Mouse (Mus musculus) forebrain, embryonic 13.5 days (tissue): ENCODE data around the gene Cadm1. TPM values are rescaled to one million over a fixed set of nuclear protein-coding genes. Genes with fewer than 3 reads are reported as not detected.

Experiments
- ATAC-seq: fragments of 200-750 bp; cut with Nextera tagmentation; 2 replicates; pipeline ENCODE4 v1.8.0; 2017
- H3K27ac ChIP-seq: fragments of 300-500 bp; sonication (generic); 2 replicates; pipeline ENCODE4 v1.5.1; 2015; ENCODE audit warnings: inconsistent platforms, mild to moderate bottlenecking, moderate library complexity
- H3K27me3 ChIP-seq: fragments of 300-500 bp; sonication (generic); 2 replicates; pipeline ENCODE4 v1.6.1; 2015; ENCODE audit warnings: mild to moderate bottlenecking, inconsistent platforms
- H3K36me3 ChIP-seq: fragments of 300-500 bp; sonication (generic); 2 replicates; pipeline ENCODE4 v1.6.1; 2015; ENCODE audit warnings: mild to moderate bottlenecking, inconsistent platforms; ENCODE audit not compliant: poor library complexity, severe bottlenecking
- H3K4me1 ChIP-seq: fragments of 300-500 bp; sonication (generic); 2 replicates; pipeline ENCODE4 v1.6.1; 2015; ENCODE audit warnings: inconsistent platforms
- H3K4me2 ChIP-seq: fragments of 300-500 bp; sonication (generic); 2 replicates; pipeline ENCODE4 v1.6.1; 2015; ENCODE audit warnings: inconsistent platforms, mild to moderate bottlenecking, moderate library complexity
- H3K4me3 ChIP-seq: fragments of 300-500 bp; sonication (generic); 2 replicates; pipeline ENCODE4 v1.5.1; 2015; ENCODE audit warnings: mild to moderate bottlenecking, inconsistent platforms
- H3K9ac ChIP-seq: fragments of 300-500 bp; sonication (generic); 2 replicates; pipeline ENCODE4 v1.6.1; 2015; ENCODE audit warnings: mild to moderate bottlenecking, inconsistent platforms
- H3K9me3 ChIP-seq: fragments of 300-500 bp; sonication (generic); replicated peaks from 2 replicates; pipeline ENCODE4 v1.6.1; 2016; ENCODE audit warnings: inconsistent platforms
- WGBS: fragments of 180-500 bp; shearing (Covaris S2); methylation state at CpG from one replicate; pipeline ENCODE4 v1.1.7; 2015; 5-methylcytosine and 5-hydroxymethylcytosine counted together
- polyA plus RNA-seq: library from polyadenylated mRNA; unstranded; fragments of >200 nt; fragmentation: Nextera tagmentation; extraction: Ambion mirVana; gene quantifications from 2 replicates; pipeline ENCODE4 v1.2.1, GENCODE M21; 2015

The Cadm1 gene
- polyA plus RNA-seq, 1 experiment from 2014 or later: 140 TPM

GRCm38 (mm10) chr9:47860994-47861393 is 331.0 kb downstream of the Cadm1 start:
- Histone ChIP-seq H3K4me3 (no peak overlapping the region), H3K4me1 (peaks cover 22% of the 10 kb centered on the region), H3K9me3 (no peaks in the 10 kb centered on the region), H3K36me3 (no peaks in the 10 kb centered on the region), H3K4me2 (no peak overlapping the region), H3K27ac (no peak overlapping the region), H3K27me3 (peaks cover 9% of the 10 kb centered on the region), H3K9ac (no peak overlapping the region)
- ATAC-seq: no peak
- 77% methylated on average over 3 of the region's 3 CpGs for WGBS

DNA sequence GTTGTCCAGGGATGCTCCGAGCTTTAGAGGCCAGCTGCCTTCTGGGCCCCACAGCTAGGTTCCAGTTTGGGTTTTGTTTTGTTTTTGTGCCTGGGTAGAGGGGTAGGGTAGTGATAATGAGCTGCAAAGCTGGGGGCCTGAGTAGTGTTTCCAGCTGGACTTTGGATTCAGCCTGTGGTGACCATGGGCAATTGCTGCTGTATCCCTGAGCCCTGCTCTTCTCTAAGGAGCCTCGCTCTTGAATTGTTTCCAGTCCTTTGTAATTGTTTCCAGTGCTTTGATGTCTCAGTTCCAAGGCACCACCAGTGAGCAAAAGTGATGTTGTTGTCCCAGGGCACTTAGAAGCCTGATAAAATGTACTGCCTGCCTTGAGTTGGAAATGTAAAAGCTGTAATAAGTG is 331.8 kb downstream of the Cadm1 start:
- H3K4me3 ChIP-seq: no peak overlapping the region
- ATAC-seq: no peak
- H3K36me3 ChIP-seq: no peaks in the 10 kb centered on the region
- peaks cover 9% of the 10 kb centered on the region for H3K27me3 ChIP-seq
- H3K9ac ChIP-seq: no peak overlapping the region
- WGBS: 37% methylated on average over 2 of the region's 2 CpGs
- 0 out of 2 replicates have a peak overlapping the region, but pooled peaks have one; percentile 3 for H3K27ac ChIP-seq
- H3K4me1 ChIP-seq: peaks cover 22% of the 10 kb centered on the region
- no peaks in the 10 kb centered on the region for H3K9me3 ChIP-seq
- H3K4me2 ChIP-seq: no peak overlapping the region

GRCm38 (mm10) chr9:47866001-47866400 is 336.0 kb downstream of the Cadm1 start:
- no peak for ATAC-seq
- no peak overlapping the region for H3K4me2 ChIP-seq
- H3K27ac ChIP-seq: no peak overlapping the region
- no peaks in the 10 kb centered on the region; the same call in 1 of the 2 replicates for H3K4me1 ChIP-seq
- 75% methylated on average over 1 of the region's 1 CpGs for WGBS
- peaks cover 19% of the 10 kb centered on the region for H3K27me3 ChIP-seq
- H3K4me3 ChIP-seq: no peak overlapping the region
- H3K9me3 ChIP-seq: no peaks in the 10 kb centered on the region
- no peaks in the 10 kb centered on the region for H3K36me3 ChIP-seq
- no peak overlapping the region for H3K9ac ChIP-seq

DNA sequence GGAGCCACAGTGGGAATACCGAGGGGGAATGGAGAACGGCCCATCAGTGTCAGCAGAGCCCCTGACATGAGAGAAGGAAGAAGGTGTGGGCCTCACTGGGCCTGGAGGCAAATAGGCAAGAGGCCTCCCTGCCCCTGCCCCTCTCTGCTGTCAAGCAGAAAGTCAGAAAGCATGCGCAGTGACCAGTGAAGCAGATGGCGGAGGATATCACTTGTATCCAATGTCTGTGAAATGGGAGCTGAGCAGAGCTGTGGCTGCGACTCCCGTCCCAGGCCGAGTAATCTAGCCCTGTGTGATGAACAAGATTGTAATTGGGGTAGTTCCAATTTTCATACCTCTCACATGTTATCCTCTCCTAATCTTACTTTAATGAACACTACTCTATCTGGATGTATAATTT is 337.5 kb downstream of the Cadm1 start:
- H3K4me2 ChIP-seq: no peak overlapping the region
- H3K27ac ChIP-seq: no peak overlapping the region
- no peak overlapping the region for H3K9ac ChIP-seq
- no peak overlapping the region for H3K4me3 ChIP-seq
- no peaks in the 10 kb centered on the region for H3K36me3 ChIP-seq
- no peak for ATAC-seq
- whole genome bisulfite sequencing: 84% methylated on average over 7 of the region's 7 CpGs
- H3K4me1 ChIP-seq: no peaks in the 10 kb centered on the region
- no peaks in the 10 kb centered on the region for H3K9me3 ChIP-seq
- H3K27me3 ChIP-seq: peaks cover 19% of the 10 kb centered on the region

DNA sequence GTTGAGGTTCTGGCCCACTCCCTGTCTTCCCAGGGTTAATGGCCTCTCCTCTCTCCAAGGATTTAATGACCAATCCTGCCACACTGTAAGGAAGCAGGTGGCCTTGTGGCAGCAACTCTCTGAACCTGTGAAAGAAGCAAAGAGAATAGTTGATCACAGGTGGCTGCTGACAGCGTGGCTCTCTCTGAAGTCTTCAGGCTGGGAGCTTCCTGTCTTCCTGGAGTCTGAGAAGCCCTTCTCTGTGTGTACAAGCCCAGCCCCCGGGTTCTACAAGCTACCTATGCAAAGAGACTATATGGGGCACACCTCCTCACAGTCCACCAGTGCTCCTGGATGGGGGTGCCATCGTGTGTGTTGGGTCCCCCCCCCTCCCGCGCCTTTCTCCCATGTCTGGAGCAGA is 339.7 kb downstream of the Cadm1 start:
- Histone ChIP-seq H3K27ac (no peak overlapping the region), H3K4me2 (no peak overlapping the region), H3K9me3 (no peaks in the 10 kb centered on the region), H3K4me1 (peaks cover 3% of the 10 kb centered on the region; the same call in 1 of the 2 replicates), H3K9ac (no peak overlapping the region), H3K4me3 (no peak overlapping the region), H3K27me3 (peaks cover 14% of the 10 kb centered on the region), H3K36me3 (no peaks in the 10 kb centered on the region)
- 88% methylated on average over 5 of the region's 5 CpGs for WGBS
- ATAC-seq: no peak

DNA sequence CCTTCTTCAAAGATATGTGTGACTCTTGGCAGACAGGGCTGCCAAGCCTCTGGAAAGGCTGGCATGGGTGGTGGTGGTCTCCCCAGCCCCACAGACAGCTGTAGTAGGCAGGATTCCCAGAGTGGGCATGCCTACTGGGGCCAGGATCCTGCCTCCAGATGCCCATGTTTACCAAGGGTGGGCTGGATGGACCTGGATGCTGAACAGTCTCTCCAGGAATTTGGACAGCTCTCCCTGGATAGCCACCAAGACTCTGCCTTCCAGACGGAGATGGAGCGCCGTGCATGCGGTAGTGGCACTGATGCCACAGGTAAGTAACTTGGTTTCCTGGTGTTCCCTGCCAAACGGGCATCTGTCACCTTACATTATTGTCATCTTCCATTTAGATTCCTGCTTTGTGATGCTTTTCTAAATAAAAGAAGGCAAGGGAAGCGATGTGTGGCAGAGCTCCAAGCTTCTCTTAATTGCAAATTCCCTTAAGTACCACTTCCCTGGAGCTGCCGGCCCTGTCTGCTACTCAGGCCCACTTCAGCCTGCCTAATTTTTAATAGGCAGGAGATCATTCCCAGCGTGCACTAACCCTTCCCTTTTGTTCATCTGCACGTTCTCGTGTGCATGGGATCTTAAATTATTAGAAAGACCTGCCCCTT is 346.7 kb downstream of the Cadm1 start:
- Histone ChIP-seq H3K9me3 (no peaks in the 10 kb centered on the region), H3K4me2 (peak overlapping the region; percentile 13; the same call in 1 of the 2 replicates), H3K27me3 (0 out of 2 replicates have a peak, but pooled peaks cover 13% of the 10 kb centered on the region), H3K27ac (peak overlapping the region; percentile 5), H3K4me1 (peaks cover 28% of the 10 kb centered on the region), H3K36me3 (no peaks in the 10 kb centered on the region), H3K9ac (no peak overlapping the region), H3K4me3 (no peak overlapping the region)
- WGBS: 18% methylated on average over 10 of the region's 10 CpGs
- peak; percentile 59; the same call in 1 of the 2 replicates for ATAC-seq

DNA sequence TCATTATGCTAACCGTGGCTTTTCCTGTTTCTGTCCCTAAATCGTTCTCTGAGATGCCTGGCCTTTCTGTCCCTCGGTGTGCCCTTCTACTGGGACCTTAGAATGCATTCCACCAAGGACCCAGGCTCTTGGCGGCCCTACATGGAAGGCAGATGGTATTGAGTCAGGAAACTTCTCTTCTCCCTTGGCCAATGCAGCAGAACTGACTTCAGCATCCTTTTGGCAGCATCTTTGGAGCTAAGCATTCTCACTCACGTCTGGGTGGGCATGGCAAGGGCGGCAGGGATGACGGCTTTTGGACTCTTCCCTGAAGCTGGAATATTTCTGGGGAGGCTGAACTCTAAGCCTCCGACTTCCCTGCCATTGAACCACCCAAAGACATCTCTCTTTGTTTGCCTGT is 350.2 kb downstream of the Cadm1 start:
- Histone ChIP-seq H3K27me3 (peaks cover 26% of the 10 kb centered on the region), H3K36me3 (no peaks in the 10 kb centered on the region), H3K27ac (no peak overlapping the region), H3K4me1 (peaks cover 25% of the 10 kb centered on the region), H3K4me3 (no peak overlapping the region), H3K9ac (no peak overlapping the region), H3K9me3 (no peaks in the 10 kb centered on the region), H3K4me2 (no peak overlapping the region)
- 89% methylated on average over 8 of the region's 8 CpGs for WGBS
- ATAC-seq: no peak

- no peak for ATAC-seq
- H3K9me3 ChIP-seq: no peaks in the 10 kb centered on the region
- H3K4me2 ChIP-seq: no peak overlapping the region
- H3K27me3 ChIP-seq: peaks cover 37% of the 10 kb centered on the region
- H3K4me1 ChIP-seq: peaks cover 10% of the 10 kb centered on the region
- H3K36me3 ChIP-seq: no peaks in the 10 kb centered on the region
- H3K27ac ChIP-seq: no peak overlapping the region
- no peak overlapping the region for H3K9ac ChIP-seq
- 73% methylated on average over 11 of the region's 11 CpGs for WGBS
- H3K4me3 ChIP-seq: no peak overlapping the region
Measured at GRCm38 (mm10) chr9:47882372-47882771, 352.4 kb downstream of the Cadm1 start.

DNA sequence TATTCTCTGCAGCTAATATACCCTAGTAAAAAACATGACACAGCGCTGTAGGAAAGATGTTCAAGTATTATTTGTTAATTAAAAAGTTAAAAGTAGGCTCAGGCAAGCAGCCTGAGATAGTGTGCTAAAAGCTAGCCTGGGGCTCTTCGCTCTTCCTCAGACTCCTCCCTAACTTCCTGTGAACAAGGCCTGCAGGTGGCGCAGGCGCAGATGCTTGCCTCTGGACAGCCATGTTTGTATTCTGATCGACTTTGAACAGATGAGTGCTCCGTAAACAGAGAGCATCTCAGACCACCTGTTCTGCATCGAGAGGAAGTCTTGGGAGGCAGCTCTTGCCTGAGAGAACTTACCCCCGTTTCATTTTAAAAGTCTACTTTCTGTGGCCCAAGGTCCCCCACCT is 361.7 kb downstream of the Cadm1 start:
- no peak overlapping the region for H3K27ac ChIP-seq
- peaks cover 11% of the 10 kb centered on the region; the same call in 1 of the 2 replicates for H3K4me1 ChIP-seq
- H3K4me3 ChIP-seq: no peak overlapping the region
- no peaks in the 10 kb centered on the region for H3K9me3 ChIP-seq
- no peaks in the 10 kb centered on the region for H3K36me3 ChIP-seq
- H3K27me3 ChIP-seq: peaks cover 60% of the 10 kb centered on the region
- WGBS: 83% methylated on average over 8 of the region's 8 CpGs
- H3K4me2 ChIP-seq: no peak overlapping the region
- ATAC-seq: no peak
- no peak overlapping the region for H3K9ac ChIP-seq

DNA sequence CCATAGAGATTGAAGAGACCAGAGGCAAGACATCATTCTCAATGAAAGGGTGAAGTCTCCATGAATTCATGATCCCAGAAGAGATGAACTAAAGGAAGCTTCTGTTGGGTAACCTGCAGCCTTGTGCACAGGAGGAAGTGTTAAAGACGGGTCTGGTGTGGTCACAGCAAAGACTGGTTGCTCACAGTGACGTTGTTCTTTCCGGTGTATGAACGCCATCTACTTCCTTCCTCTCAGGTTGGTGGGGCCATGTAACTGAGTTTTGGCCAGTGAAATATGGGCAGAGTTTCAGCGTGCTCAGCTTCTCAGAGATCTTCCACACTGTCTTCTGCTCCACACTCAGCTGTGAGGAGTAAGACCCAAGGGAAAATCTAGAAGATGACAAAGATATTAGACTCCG is 363.0 kb downstream of the Cadm1 start:
- no peak overlapping the region for H3K4me3 ChIP-seq
- WGBS: 96% methylated on average over 6 of the region's 6 CpGs
- no peak for ATAC-seq
- no peaks in the 10 kb centered on the region for H3K36me3 ChIP-seq
- peaks cover 70% of the 10 kb centered on the region for H3K27me3 ChIP-seq
- H3K27ac ChIP-seq: no peak overlapping the region
- H3K4me1 ChIP-seq: peaks cover 11% of the 10 kb centered on the region; the same call in 1 of the 2 replicates
- H3K9me3 ChIP-seq: no peaks in the 10 kb centered on the region
- H3K4me2 ChIP-seq: no peak overlapping the region
- no peak overlapping the region for H3K9ac ChIP-seq

DNA sequence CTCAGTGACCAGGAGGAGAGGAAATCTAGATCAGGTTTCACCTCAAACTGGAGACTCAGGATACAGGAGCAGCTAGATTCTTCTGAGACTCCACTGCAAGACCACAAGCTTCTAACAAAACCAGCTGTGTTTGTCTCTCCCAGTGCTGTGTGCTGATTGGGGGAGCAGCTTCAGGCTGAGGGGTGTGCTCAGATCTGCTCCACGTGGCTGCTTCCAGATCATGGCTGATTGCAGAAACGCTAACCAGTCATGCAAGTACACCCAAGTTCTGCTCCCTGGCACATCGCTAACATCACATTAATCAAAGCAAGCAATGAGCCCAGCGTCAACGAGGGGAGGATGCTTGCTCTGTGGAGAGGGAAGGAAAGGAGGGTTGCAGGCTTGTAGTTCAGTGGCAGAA is 364.1 kb downstream of the Cadm1 start:
- no peak overlapping the region for H3K4me2 ChIP-seq
- WGBS: 57% methylated on average over 5 of the region's 5 CpGs
- H3K4me3 ChIP-seq: no peak overlapping the region
- ATAC-seq: no peak
- H3K27me3 ChIP-seq: peaks cover 76% of the 10 kb centered on the region
- no peaks in the 10 kb centered on the region for H3K36me3 ChIP-seq
- H3K27ac ChIP-seq: no peak overlapping the region
- H3K9me3 ChIP-seq: no peaks in the 10 kb centered on the region
- H3K9ac ChIP-seq: no peak overlapping the region
- peaks cover 11% of the 10 kb centered on the region; the same call in 1 of the 2 replicates for H3K4me1 ChIP-seq

GRCm38 (mm10) chr9:47894661-47895060 is 364.7 kb downstream of the Cadm1 start:
- H3K9ac ChIP-seq: no peak overlapping the region
- no peaks in the 10 kb centered on the region for H3K9me3 ChIP-seq
- no peak overlapping the region for H3K4me2 ChIP-seq
- peaks cover 13% of the 10 kb centered on the region; the same call in 1 of the 2 replicates for H3K4me1 ChIP-seq
- no peaks in the 10 kb centered on the region for H3K36me3 ChIP-seq
- ATAC-seq: no peak
- H3K4me3 ChIP-seq: no peak overlapping the region
- WGBS: 28% methylated on average over 7 of the region's 7 CpGs
- H3K27ac ChIP-seq: no peak overlapping the region
- peaks cover 81% of the 10 kb centered on the region for H3K27me3 ChIP-seq

- Histone ChIP-seq H3K27ac (no peak overlapping the region), H3K27me3 (peaks cover 85% of the 10 kb centered on the region), H3K9me3 (no peaks in the 10 kb centered on the region), H3K4me2 (no peak overlapping the region), H3K4me3 (no peak overlapping the region), H3K36me3 (no peaks in the 10 kb centered on the region), H3K4me1 (peaks cover 16% of the 10 kb centered on the region), H3K9ac (no peak overlapping the region)
- 11% methylated on average over 9 of the region's 9 CpGs for WGBS
- no peak for ATAC-seq
Measured at GRCm38 (mm10) chr9:47895121-47895520, 365.1 kb downstream of the Cadm1 start.
